Mouse (Mus musculus) gastrocnemius, postnatal 4 days (tissue): ENCODE results near the gene Gm28305. TPM values are rescaled to one million over a fixed set of nuclear protein-coding genes. Genes with fewer than 3 reads are reported as not detected.

Source experiments
- DNase-seq, 2 experiments: peaks; one replicate each; pipeline ENCODE4 v3.0.0; 2021 to 2022; ENCODE audit warnings: low spot score in 2 of 2, mixed read lengths in 2 of 2
- long read RNA-seq, 2 experiments: library from polyadenylated mRNA; stranded (forward); transcript quantifications; one replicate each; pipeline ENCODE4 v2.0.0; 2021
- total RNA-seq, 2 experiments: library from RNA; stranded (reverse); gene quantifications; 2 replicates each; pipeline ENCODE4 v1.2.3; 2021

Gene Gm28305
- total RNA-seq = not detected
- long read RNA-seq, experiment 1, partial matches to known transcripts = 0 of 1 reads
- long read RNA-seq, experiment 1, other reads (novel, unspliced or antisense) = 1 of 1 reads
- long read RNA-seq, experiment 2, partial matches to known transcripts = 0 of 1 reads
- long read RNA-seq, experiment 2, other reads (novel, unspliced or antisense) = 1 of 1 reads

- no peak for DNase-seq
These were observed at the start of gene Gm28305 for GRCm38 (mm10) chr9:104040362-104040761. Gene Gm28305, plus strand, starts transcription at chr9:104040662.

GRCm38 (mm10) chr9:103996496-103996895, 44.0 kb upstream of the Gm28305 start:
- DNase-seq = peak in 1 of 2 experiments; percentile 22

DNA sequence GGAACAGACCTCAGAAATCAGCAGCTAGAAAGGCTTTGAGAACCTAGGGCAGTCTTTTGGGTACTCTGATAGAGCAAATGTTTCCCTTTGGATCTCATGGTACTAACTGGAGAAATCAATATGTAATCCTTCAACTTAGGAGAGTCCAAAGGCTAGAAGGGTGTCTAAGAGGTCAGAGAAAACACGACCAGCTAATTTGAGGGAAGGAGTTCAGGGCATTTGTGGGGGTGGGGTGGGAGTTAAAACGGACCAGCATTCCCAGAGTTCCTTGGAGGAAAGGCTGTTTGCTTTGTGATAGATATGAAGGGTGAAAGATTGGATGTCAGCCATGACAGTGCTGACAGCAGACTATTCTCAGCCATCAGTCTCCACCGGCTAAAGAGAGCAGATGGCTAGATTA, 39.9 kb upstream of the Gm28305 start:
- DNase-seq = no peak

DNA sequence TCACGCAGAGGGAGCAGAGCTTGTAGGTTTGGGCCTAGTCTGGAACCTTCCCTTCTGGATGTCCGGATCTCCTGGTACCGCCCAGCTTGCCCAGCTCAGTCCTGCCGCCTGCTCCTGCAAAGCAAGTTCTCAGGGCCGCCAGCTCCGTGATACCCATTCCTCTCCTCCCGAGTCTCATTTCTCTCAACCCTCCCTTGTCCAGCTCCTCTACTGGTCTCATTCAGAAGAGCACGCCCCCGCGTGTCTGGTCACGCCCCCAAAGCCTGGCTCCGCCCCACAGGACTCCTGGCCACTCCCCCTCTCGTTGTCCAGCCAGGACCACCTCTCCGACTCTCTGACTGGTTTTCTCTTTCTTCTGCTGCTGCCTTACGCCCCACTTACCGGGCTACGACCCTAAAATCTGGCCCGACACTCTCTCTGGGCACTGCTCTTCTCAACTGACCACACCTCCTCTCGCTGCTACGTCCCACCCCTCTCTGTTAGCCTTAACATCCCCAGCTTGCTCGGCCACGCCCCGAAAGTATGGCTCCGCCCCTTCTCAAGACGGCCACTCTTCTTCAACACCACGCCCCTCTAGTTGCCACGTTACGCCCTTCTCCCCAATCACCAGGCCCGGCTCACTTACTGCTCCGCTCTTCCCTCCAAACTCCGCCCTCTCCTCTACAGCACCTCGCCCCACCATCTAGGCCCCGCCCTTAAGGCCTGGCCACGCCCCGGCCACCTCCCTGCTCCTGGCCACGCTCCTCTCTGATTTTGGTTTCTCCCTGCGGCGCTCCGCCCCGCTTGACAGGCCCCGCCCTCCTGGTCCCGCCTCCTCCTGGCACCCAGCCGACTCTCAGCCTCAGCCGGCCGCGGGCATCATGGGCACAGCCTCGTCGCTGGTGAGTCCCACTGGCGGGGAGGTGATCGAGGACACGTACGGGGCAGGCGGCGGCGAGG, 38.3 kb upstream of the Gm28305 start, which contains the start of gene Nphp3:
Nphp3 (plus strand) TSS at position 624 of the 939 bp plus-strand sequence.
- DNase-seq = peak; percentile 96 to 99

DNA sequence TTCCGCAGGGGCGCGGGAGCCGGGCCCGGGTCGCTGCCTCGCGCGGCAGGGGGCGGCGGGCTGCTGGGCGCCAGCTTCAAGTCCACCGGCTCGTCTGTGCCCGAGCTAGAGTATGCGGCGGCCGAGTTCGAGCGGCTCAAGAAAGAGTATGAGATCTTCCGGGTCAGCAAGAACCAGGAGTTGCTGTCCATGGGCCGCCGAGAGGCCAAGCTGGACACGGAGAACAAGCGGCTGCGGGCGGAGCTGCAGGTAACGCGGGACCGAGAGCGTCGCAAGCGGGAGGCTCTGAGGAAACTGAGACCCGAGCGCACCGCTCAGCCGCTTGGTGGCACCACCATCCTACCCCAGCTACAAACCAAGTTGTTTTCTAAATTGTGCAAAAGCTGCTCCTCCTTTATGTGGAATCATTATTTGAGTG, 37.5 kb upstream of the Gm28305 start:
- no peak for DNase-seq

DNA sequence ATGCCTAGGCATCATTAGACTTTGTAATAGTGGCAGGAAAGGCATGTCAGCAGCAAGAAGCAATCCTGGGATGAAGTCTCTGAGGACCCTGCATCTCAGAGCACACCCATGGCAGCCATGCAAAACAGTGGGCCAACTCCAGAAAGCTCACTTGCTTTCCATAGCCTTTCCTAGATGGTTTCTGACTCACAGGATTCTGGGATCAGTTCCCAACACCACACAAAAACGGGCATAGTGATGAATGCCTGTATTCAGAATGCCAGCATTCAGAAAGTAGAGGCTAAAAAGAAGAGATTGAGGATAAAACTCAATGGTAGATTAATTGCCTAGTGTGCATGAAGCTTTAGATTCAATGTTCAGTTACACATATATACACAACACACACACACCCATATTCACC, 25.9 kb upstream of the Gm28305 start:
- DNase-seq = no peak

- DNase-seq = no peak
These were observed 19.4 kb upstream of the Gm28305 start for GRCm38 (mm10) chr9:104021026-104021425.

DNA sequence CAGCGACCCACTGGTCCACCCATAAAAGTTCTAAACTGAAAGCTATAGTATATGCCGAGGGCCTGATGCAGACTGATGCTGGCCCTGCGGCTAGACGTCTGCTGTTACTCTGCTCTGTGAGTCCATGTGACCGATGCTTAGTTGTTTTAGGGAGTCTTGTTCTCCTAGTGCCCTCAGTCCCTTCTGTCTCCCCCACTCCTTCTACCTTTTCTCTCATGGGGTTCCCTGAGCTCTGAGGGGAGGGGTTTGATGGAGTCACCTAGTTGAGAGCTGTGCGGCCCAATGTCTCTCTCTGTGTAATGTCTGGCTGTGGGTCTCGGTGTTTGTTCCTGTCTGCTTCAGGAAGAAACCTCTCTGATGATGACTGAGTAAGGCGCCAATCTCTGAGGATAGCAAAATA, 13.3 kb upstream of the Gm28305 start:
- DNase-seq = no peak

DNA sequence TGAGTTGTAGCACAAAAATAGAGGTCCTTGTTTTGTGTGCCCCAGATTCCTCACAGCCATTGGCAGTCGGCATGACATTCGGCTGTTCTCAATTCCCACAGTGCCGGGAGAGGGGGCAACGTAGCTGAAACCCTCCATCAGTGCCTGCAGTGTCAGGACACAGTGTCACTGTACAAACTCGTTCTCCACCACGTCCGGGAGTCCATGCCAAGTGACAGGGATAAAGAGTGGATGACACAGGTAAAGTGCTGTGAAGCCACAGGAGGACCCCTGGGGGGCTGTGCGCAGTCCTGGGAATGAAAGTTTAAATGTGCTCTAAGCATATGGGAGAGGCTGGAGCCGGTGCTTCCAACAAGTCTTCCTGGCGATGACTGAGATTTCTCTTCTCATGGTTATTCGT, 10.6 kb upstream of the Gm28305 start:
- no peak for DNase-seq

GRCm38 (mm10) chr9:104034231-104034630, 6.2 kb upstream of the Gm28305 start:
- no peak for DNase-seq

DNA sequence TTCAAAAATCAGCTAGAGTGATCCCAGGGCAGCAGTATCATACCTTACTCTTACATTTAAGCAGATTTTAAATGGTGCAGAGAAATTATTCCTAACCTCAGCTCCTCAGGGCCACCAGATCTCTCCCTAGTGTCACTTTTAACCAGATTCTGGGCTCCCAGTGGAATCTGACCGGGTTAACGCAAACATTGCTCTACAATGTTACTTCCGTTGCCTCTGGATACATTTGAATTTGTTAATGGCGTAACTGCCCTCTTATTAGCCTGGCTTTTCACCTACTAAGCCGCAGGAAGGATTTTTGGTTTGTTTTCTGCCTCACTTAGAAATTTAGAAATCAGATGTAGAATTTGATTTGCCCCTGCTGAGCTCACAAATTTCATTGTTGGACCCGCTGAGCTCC, 5.7 kb upstream of the Gm28305 start:
- no peak for DNase-seq

GRCm38 (mm10) chr9:104035261-104036015, 5.0 kb upstream of the Gm28305 start:
- DNase-seq = peak; percentile 47 to 71

GRCm38 (mm10) chr9:104038266-104038665, 2.2 kb upstream of the Gm28305 start:
- DNase-seq = no peak

- no peak for DNase-seq
These were observed 1.3 kb upstream of the Gm28305 start for GRCm38 (mm10) chr9:104039031-104039695.

GRCm38 (mm10) chr9:104039742-104040141, 720 bp upstream of the Gm28305 start:
- no peak for DNase-seq

GRCm38 (mm10) chr9:104043676-104044075, 3.2 kb downstream of the Gm28305 start:
- DNase-seq = no peak

GRCm38 (mm10) chr9:104051028-104051427, 10.6 kb downstream of the Gm28305 start:
- no peak for DNase-seq

- DNase-seq = peak; percentile 59 to 78
These were observed 22.2 kb downstream of the Gm28305 start, which contains the start of gene Uba5 for GRCm38 (mm10) chr9:104062430-104063243. Gene Uba5, minus strand, starts transcription at chr9:104063134.

DNA sequence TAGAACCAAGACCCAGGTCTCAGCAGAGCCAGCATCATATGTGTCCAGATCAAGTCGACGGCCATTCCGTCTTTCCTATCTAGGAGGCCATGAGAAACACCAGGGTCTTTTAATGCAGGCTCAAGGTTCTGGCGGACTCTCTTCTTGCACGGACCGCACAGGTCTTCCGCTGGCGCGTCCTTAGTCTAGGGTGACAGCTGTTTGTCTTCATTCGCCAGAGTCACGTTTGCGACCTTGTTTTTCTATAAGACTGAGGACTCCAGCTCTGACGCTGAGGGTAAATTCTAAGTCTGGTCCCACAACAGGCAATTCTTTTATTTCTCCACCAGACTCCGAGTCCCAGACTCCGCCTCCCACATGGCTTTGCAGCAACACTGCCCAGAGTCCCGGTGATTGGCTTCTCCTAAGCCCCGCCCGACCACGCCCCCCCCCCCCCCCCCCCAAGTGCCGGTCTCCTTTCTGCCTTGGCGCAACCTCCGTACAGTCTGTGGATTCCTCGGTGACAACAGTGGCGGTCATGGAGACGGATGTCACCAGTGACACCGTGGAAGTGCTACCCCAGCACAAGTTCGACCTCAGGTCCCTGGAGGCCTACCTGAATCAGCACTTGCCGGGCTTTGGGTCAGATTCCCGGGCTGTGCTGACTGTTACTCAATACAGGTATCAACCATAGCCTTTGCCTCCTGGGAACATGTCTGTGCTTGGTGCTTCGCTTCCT, 22.9 kb downstream of the Gm28305 start, which contains the start of gene Acad11:
Acad11 (plus strand) TSS at position 134 of the 718 bp plus-strand sequence.
- DNase-seq = peak; percentile 40 to 84
